Mouse (Mus musculus) gastrocnemius, postnatal 4 days (tissue): Measurements from ENCODE around the gene Car5a. TPM values are rescaled to one million over a fixed set of nuclear protein-coding genes. Genes with fewer than 3 reads are reported as not detected.

Source experiments
- DNase-seq, 2 experiments: peaks; one replicate each; pipeline ENCODE4 v3.0.0; 2021 to 2022; ENCODE audit warnings: low spot score in 2 of 2, mixed read lengths in 2 of 2
- long read RNA-seq, 2 experiments: library from polyadenylated mRNA; stranded (forward); transcript quantifications; one replicate each; pipeline ENCODE4 v2.0.0; 2021
- total RNA-seq, 2 experiments: library from RNA; stranded (reverse); gene quantifications; 2 replicates each; pipeline ENCODE4 v1.2.3; 2021

The Car5a gene
- total RNA-seq: under 1 TPM in 1 of 2 experiments, not detected in 1; 0.44 TPM
- long read RNA-seq, experiment 1, partial matches to known transcripts: 1 of 6 reads
- long read RNA-seq, experiment 1, other reads (novel, unspliced or antisense): 5 of 6 reads
- long read RNA-seq, experiment 2, partial matches to known transcripts: 0 of 4 reads
- long read RNA-seq, experiment 2, other reads (novel, unspliced or antisense): 4 of 4 reads

- DNase-seq: no peak
Measured at GRCm38 (mm10) chr8:121944831-121945230, at the start of gene Car5a. Gene Car5a (minus strand): TSS chr8:121944904.

DNA sequence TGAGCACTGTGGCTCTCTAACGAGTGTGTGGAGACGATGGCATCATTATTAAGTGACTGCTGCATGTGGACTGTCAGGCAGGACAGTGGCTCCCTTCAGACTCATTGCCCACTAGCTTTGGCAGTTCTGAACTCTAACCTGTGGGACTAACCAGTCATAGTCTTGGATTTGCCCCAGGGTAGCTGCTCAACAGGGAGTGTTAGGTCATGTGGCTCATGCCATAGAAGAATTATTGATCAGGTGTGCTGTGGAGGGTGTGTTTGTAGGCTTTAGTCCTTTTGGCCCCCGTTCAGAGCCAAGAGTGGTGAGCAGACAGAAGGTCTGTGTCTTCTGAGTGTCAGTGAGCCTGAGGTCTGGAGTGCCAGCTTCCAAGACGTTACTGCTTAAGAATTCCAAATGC lies 48.2 kb upstream of the Car5a start:
- DNase-seq: no peak

- no peak for DNase-seq
Measured at GRCm38 (mm10) chr8:121991611-121992010, 46.9 kb upstream of the Car5a start.

GRCm38 (mm10) chr8:121990506-121991255 lies 46.0 kb upstream of the Car5a start:
- DNase-seq: no peak

- no peak for DNase-seq
Measured at GRCm38 (mm10) chr8:121987892-121988291, 43.2 kb upstream of the Car5a start.

DNA sequence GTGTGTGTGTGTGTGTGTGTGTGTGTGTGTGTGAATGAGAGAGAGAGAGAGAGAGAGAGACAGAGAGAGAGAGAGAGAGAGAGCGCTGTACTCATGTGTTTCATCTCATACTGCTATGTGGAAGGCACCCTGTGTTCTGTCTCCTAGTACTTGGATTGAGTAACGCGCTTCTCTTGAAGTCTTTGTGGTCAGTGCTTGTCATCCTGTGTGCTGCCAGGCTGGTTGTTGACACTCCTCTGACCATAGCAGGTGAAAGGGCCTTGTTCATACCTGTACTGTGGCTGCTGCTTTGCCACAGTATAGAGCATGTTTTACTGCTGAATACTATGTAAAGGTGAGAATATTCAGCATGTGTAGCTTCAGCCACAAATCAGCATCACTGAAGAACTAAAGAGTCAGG lies 41.0 kb upstream of the Car5a start:
- no peak for DNase-seq

DNA sequence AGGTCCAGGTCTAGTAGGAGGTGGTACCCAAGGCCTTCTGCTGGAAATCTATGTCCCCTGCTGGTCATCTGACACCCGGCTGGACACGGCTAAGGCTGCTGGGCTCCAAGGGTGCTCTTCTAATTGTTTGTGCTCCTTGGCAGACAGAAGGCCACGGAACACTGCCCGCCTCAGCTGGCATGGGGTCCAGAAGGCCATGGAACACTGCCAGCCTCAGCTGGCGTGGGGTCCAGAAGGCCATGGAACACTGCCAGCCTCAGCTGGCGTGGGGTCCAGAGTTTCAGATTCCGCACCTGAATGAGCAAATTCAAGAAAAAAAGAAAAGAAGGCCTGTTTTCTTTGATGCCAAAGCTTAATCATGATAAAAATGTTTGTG lies 36.8 kb upstream of the Car5a start:
- no peak for DNase-seq

DNA sequence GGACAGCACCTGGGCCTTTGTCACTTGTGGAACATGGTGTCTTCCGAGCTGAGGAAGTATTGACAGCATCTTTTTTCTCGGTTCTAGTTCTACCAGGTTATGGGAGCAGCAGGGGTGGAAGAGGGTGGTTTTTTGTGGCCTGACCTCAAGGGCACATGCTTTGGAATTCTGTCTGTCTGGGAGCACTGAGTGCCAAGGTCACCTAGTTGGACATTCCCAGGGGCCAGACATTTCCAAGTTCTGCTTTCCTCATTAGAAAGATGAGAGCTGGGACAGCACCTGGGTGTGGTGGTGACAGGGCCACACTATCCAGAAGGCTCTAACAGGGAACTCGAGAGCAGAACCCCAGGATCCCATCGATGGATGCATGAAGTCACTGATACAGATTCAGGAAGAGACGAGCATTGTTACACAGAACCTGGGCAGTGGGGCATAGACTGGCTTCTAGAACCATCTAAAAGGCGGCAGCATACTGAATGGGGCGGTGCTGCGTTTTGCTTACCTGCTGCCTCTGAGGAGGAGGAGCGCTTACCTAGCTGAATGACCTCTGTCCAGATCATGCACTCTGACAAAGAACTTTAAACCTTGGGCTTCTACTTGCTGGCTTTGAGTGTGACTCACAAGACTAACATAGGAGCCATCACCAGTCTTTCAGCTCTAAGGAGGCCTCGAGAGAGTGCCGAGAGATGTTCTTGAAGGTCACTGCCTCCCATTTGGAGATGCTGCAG lies 36.3 kb upstream of the Car5a start:
- DNase-seq: no peak

DNA sequence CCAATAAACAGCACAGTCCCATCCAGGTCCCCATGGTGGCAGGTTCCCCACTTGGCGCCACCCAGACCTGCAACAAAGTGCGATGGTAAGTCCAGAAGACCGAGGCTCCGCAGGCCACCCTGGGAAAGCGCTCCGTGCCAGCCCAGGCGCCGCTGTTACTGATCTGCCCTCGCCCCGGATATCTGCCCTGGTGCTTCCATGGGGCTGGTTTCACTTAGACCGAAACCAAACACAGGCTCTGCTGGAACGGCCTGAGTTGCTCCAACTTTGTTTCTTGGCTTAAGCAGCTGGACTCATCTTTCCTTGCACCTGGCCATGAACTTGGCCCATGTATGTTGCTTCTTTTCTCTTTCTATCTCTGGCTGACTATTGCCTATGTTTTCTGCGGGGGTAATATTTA lies 34.0 kb upstream of the Car5a start:
- DNase-seq: no peak

DNA sequence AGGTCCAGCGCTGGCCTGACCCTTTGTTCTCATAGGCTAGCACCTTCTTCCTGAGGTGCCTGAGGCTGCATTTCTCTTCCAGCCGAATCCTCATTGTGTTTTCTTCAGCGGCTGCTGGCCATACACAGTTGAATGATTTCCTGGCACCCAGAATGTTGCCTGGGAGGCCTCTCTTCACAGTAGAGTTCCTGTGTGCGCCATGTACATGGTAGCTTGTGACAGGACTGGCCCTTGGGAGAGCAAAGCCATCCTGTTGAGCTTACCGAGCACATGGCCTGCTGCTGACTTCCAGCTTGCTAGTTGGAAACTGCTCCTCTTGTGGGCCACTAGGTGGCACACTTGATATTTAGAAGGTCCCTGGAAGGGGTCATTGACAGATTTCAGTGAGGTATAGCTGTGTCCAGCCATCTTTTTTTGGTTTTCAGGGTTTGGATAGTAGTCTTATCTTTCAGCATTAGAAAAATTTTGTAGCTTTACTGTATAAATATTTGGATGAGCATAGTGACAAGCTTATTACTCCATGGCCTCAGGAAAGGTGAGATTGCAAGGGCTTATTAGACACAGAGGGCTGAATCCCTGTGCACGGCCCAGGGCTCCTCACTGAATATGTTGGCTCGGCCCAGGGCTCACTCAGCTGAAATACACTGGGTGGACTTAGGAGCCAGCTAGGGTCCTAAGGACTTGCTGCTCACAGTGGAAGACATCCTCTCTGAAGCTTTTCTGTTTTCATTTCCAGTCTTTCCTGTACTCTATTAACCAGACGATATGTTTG lies 33.3 kb upstream of the Car5a start:
- no peak for DNase-seq

DNA sequence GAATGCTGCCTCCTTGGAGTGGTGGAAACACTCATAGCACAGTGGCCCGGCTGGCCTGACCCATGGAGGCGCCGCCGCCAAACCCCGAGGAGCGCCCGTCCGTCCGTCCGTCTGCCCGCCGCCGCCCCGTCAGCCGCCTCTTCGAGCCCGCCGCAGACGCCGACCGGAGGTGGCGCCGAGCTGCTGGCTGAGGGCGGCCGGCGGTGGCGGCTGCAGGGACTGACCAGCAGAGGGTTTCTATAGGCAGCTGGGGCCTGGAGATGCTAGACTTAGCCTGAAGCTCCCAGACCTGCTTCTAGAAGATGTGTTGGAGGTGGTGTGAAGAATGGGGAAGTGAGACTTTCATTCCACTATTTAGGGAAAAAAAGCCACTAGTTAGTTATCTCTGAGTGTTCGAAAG lies 29.2 kb upstream of the Car5a start:
- DNase-seq: no peak

DNA sequence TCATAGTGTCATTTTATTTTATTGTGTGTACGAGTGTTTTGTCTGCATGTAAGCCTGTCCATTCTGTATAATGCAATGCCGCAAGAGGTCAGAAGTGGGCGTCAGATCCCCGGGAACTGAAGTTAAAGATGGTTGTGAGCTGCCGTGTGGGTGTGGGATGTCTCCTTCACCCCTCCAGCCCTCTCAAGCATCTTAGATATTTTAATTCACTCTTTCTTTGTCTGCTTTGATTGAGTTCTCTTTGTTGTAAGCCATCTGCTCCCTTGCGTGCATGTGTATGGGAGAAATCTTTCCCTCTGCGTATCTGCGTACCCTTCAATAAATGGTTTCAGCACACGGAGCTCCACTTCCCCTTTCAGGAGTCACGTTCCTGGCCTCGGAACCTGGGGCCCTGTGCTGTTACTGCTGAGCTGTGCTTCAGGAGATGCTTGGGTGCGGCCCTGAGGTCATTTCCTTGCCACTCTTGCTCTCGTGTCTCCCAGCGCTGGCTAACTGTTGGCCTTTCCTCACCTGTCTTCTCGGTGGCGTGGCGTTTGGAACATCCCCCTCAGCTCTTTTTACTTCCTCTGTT lies 26.9 kb upstream of the Car5a start:
- no peak for DNase-seq

GRCm38 (mm10) chr8:121970225-121970624 lies 25.5 kb upstream of the Car5a start:
- DNase-seq: no peak

GRCm38 (mm10) chr8:121968542-121968941 lies 23.8 kb upstream of the Car5a start:
- DNase-seq: no peak

DNA sequence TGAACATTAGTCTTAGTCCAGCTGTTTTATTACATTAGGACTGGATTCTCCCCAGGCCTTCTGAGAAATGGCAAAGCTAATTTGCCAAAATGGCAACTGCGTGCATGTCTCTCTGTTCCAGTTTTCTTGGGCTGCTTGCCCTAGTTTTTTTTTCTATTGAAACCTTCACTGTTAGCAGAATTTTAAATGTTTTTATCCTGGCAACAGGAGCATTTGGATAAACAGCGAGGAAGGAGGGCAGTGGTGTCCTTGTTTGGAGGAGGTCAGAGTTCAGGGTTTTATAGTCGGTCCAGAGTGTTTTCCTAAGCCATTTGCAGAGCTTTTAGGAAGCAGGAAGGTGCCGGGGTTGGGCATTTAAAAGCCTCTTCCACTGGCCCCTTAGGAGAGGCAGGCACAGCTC lies 23.3 kb upstream of the Car5a start:
- DNase-seq: no peak

DNA sequence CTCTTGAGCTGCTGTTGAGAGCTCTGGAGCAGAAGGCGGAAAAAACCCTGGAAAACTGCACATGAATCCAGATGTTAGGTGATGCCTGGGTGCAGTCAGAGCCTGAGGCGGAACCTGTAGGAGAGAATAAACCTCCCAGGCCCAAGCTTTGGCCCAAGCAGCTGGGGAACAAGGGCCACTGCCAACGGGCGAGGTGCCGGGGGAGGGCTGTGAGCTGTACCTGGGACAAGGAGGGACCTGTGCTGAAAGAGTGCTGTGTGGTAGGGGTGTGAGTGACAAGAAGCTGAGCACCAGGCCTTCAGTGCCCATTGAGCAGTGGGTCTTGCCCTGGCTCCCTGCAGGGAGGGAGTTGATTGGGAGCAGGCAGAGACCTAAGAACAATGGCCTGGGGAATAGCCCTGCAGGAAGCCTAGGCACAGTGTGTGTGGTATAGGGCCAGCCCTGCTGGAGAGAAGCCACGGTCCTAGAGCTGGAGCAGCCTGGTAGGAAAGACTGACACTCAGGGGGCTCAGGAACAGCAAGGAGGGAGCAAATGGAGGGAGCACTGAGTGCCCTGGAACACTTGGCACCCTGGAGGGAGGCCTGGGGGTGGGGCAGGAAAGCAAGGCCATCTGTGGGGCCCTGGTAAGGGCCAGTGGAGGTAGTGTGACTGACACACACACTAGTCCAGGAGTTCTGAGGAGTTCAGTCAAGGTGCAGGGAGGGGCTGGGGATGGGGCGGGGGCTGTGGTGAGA lies 22.2 kb upstream of the Car5a start:
- DNase-seq: peak in 1 of 2 experiments; percentile 24

GRCm38 (mm10) chr8:121966110-121966509 lies 21.4 kb upstream of the Car5a start:
- no peak for DNase-seq

- peak in 1 of 2 experiments; percentile 26 for DNase-seq
Measured at GRCm38 (mm10) chr8:121964716-121965512, 20.2 kb upstream of the Car5a start.

DNA sequence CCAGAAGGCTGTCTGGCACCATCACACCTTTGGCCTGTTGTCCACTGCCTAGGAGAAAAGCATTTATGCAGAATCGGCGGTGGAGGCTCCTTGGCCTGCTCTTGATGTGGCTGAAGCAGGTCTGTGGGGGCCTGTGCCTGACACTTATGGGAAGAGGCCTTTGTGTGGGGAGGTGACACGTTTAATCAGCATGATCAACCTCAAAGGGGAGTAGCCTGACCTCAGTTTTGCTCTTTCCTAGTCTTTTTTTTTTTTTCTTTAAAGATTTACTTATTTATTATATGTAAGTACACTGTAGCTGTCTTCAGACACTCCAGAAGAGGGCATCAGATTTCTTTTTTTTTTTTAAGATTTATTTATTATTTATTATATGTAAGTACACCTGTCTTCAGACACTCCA lies 18.2 kb upstream of the Car5a start:
- DNase-seq: no peak

DNA sequence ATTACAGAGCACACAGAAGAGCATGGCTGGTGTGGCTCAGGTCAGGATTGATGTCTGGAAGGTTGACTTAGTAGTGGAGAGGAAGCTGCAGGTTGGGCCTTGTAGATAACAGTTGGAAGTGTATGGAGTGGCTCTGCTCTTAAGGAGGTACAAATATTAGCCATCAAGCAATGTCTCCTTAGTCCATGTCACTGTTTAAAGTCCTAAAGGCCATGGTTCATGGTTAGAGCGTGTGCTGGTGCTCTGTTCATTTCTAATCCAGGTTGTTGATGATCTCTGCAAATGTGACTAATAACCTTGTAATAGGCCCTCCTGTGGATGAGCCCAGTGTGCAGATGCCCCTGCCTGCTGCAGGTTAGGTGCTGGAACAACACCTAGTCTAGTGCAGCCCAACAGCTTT lies 13.7 kb upstream of the Car5a start:
- DNase-seq: no peak
